Mouse (Mus musculus) cortical plate, adult 2 months (tissue): ENCODE measurements around the gene Hspbap1. TPM values are rescaled to one million over a fixed set of nuclear protein-coding genes. Genes with fewer than 3 reads are reported as not detected.

Source experiments
- H3K27ac ChIP-seq: fragments of 200-500 bp; 2 replicates; pipeline ENCODE4 v1.5.1; 2012; ENCODE audit warnings: low read length, control low read depth, inconsistent platforms; ENCODE audit not compliant: insufficient read depth
- H3K4me1 ChIP-seq: fragments of 200-500 bp; 2 replicates; pipeline ENCODE4 v1.6.1; 2011; ENCODE audit warnings: low read length; ENCODE audit not compliant: control insufficient read depth, insufficient read depth
- H3K4me3 ChIP-seq: fragments of 200-500 bp; 2 replicates; pipeline ENCODE4 v1.5.1; 2011; ENCODE audit warnings: mild to moderate bottlenecking, low read length, control low read depth; ENCODE audit not compliant: insufficient read depth
- CTCF ChIP-seq: fragments of 200-500 bp; IDR thresholded peaks from 2 replicates; pipeline ENCODE4 v1.5.1; 2011; ENCODE audit warnings: mild to moderate bottlenecking, control low read depth, low read length; ENCODE audit not compliant: insufficient read depth; ENCODE audit errors: extremely low read depth
- POLR2A ChIP-seq: fragments of 200-500 bp; IDR thresholded peaks from 2 replicates; pipeline ENCODE4 v1.6.1; 2011; ENCODE audit warnings: mild to moderate bottlenecking, low read length, control low read depth; ENCODE audit not compliant: insufficient read depth; ENCODE audit errors: extremely low read depth
- polyA plus RNA-seq: library from polyadenylated mRNA; depleted of rRNA; stranded (reverse); fragments of >200 nt; gene quantifications from 2 replicates; pipeline ENCODE4 v1.2.3, GENCODE M21; 2012

Hspbap1 gene
- polyA plus RNA-seq, 1 experiment: 6.4 TPM

DNA sequence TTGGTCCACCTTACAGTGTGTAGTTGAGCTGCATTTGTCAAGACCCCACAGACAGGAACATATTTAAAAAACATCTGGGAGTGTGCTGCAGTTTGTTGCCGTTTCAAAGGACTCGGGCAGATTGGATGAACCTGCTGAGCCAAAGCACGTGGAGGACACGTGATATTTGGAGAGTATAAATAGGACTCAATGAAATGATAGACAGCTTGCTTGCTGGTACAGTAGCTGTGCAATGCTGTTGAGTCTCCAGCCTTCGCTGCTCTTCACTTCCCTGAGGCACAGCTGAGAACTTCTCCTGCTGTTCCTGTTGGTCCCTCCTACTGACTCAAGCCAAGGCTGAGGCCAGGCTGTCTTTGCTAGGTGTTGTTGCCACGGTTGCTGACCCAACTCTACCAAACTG is 29.2 kb upstream of the Hspbap1 start:
- Histone ChIP-seq H3K4me3 (no peak overlapping the region), H3K4me1 (peaks cover 12% of the 10 kb centered on the region), H3K27ac (no peak overlapping the region)
- TF ChIP-seq CTCF: no peak
- TF ChIP-seq POLR2A: no peak

DNA sequence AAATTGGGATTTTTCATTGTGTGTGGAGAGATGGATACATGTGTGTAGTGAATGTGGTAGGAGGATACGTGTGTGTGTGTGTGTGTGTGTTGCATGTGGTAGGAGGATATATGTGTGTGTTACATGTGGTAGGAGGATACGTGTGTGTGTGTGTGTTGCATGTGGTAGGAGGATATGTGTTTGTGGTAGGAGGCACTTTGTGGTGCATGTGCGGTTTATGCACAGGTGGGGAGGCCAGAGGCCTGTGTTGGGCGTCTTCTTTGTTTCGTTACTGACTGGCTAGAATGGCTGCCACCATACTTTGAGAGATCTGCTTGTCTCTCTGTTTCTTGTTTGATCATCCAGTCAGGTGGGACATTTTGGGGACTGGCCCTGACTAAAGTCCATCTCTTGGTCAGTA is 28.6 kb upstream of the Hspbap1 start:
- Histone ChIP-seq H3K27ac (no peak overlapping the region), H3K4me1 (peaks cover 12% of the 10 kb centered on the region), H3K4me3 (no peak overlapping the region)
- TF ChIP-seq POLR2A: no peak

DNA sequence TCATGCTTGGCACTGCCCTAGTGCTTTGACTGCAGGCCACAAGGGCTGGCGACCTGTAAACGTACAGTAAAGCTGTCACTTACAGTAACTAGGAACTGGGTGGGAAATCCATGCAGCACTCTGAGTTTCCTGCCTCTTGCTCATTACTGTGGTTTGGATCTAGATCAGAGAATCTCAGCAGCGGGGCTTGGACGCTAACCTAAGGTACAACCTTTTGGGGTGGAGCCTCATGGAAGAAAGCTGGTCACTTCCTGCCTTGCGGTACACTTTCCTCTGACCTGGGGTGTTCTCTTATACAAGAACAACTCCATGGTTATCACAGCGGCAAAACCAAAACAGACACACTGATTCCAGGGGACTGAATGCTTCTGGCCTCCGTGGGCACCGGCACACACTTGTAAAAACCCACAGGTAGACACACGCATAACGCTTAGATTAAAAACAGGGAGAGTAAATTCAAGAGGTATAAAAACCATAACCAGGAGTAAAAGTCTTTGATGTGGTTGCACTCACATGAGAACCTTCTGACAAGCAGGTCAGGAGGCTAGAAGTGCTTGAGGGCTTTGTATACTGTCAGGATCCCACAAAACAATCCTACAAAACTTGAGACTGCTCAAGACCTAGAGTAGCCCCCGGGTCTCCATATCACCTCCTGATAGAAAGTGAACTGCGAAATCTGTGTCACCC is 27.8 kb upstream of the Hspbap1 start:
- TF ChIP-seq CTCF (no peak), POLR2A (no peak)
- no peak overlapping the region for H3K27ac ChIP-seq
- peaks cover 12% of the 10 kb centered on the region for H3K4me1 ChIP-seq
- no peak overlapping the region for H3K4me3 ChIP-seq

DNA sequence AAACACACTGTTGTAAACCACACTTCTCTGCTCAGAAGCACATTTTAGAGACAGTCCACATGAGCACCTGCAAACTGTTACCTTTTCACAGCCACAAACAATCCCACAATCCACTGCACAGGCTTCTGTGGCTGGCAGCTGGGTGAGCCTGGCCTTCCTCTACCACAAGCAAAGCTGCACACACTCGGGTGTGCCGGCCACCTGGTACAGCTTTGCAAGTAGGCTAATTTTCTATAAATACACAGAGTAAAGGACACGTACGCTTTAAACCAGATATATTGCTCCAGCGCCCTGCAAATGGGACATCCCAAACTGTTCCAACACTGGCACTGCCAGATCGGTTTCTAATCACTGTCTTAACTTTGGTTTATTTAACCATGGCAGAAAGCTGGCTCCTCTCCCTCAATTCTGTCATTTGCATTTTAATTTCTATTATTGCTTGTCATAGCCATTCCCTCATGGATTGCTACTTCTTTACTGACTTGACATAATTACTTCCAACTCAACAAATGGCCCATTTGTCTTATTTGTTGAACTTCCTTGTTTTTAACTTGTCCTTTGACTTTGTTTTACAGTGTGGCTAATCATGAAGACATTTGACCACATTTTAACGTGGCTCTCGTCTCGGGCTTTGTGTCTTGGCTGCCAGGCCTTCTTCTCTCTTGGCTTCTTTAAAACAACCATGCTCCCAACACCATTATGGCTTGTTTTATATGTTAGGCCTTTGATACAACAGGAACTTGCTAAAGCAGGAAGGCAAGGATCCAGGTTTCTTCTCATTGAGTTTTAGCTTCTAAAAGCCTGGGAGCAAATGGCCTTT is 22.5 kb upstream of the Hspbap1 start:
- peaks cover 9% of the 10 kb centered on the region; the same call in 1 of the 2 replicates for H3K4me1 ChIP-seq
- TF ChIP-seq POLR2A (no peak), CTCF (no peak)
- no peak overlapping the region for H3K4me3 ChIP-seq
- no peak overlapping the region for H3K27ac ChIP-seq

DNA sequence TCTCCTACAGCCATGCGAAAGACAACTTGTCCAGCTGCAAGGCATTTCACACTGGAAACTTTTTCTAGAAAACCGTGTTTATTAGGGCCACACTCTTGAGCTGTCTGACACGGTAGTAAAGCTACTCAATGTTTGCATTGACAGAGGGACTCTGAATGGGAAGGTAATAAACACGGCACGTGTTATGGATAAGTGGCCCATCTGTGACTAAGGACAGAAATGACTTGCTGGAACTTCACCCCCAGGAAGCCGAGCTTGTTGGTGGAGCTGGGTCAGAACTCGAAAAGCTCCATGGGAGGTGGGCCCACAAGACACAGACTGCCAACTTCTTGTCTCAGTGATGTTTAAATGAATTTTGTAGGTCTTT is 22.0 kb upstream of the Hspbap1 start:
- H3K4me3 ChIP-seq: no peak overlapping the region
- peaks cover 9% of the 10 kb centered on the region; the same call in 1 of the 2 replicates for H3K4me1 ChIP-seq
- H3K27ac ChIP-seq: no peak overlapping the region
- TF ChIP-seq POLR2A (no peak), CTCF (no peak)

DNA sequence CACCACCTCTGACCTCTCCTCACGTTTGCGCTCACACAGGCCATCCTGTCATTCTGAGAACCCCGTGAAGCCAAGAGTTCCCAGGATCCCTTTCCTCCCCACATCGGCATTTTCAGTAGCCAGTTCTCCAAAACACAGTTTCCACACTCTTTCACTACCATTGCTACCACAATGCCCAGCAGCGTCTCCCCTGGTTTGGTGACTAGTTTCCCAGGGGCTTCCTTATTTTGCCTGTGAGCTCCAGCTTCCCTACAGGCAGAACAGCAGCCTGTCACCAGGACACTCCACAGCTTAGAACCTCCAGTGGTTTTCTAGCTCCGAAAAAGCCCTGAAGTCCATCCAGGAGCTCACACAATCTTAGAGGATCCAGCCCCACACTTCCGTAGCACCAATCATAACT is 20.8 kb upstream of the Hspbap1 start:
- H3K4me3 ChIP-seq: no peak overlapping the region
- H3K4me1 ChIP-seq: peaks cover 9% of the 10 kb centered on the region; the same call in 1 of the 2 replicates
- H3K27ac ChIP-seq: no peak overlapping the region
- TF ChIP-seq CTCF (no peak), POLR2A (no peak)

DNA sequence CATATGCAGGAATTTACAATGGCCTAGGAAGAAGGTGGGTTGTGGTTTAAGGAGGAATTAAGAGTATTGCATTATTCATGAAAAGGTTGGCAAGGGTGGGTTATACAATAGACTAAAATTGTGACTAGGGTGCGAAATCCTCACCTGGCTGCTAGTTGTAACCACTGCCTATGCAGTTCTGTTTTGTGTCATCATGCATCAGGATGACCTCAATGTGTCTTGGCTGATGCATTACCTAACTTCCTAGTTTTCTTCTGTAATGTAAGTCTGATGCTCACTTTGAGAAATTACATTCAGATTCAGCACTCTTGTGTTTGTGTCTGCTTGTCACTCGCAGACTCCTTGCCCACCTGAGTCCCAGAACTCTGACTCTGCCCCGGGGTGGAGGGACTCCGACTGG is 18.3 kb upstream of the Hspbap1 start:
- TF ChIP-seq CTCF (no peak), POLR2A (no peak)
- H3K4me3 ChIP-seq: no peak overlapping the region
- no peak overlapping the region for H3K27ac ChIP-seq
- H3K4me1 ChIP-seq: peaks cover 11% of the 10 kb centered on the region; the same call in 1 of the 2 replicates

DNA sequence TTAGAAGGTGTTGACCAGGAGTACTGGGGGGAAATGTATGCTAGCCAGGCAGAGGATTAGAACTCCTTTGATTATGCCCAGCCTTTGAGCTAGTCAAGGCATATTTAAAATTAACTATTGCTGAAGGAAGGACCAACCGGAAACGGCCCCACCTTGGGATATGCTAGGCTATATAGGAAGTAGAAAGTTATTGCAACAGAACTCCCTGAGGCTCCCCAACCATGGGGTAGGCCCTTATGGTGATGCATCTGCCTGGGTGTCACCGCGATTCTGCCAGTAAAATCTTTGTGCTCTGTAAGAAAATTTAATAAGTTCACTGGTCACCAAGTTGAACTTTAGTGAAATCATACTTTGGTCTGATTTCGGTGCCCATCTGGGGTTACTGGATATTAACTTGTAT is 16.2 kb upstream of the Hspbap1 start:
- peaks cover 5% of the 10 kb centered on the region; the same call in 1 of the 2 replicates for H3K4me1 ChIP-seq
- H3K4me3 ChIP-seq: no peak overlapping the region
- H3K27ac ChIP-seq: no peak overlapping the region
- TF ChIP-seq CTCF (no peak), POLR2A (no peak)

DNA sequence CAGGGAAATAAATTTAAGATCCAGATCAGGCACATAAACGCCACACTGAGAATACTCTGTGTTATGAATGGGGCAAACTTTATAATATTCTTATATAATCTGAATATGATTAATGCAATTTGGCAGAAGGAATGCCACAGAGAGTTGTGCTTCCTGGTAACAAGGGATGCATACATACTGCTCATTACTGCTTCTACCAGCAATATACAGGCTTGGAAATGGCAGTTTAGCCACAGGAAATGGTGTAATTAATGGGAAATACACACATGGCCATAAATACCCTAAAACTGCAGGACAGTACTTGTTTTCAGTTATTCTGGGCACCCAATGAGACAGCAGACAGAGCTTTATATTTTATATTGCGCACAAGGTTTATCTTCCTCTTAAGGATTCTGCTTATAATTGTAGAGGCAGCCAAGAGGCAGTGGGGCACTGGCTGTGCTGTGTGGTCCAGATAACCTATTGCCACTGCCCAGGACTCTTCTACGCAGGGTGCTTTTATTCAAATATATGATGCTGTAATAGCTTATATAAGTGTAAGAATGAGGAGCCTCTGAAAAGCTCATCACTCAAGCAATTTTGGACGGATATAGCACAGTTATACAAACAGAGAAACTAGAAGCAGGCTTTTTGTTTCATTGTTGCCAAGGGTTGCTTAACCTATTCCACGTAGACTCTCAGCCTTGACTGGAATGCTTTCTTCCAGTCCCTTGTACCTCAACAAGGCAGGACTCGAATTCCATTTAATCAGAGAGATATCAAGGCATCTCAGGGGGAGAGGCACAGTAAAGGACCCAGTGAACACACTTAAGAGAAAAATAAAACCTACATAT is 14.5 kb upstream of the Hspbap1 start:
- Histone ChIP-seq H3K27ac (no peak overlapping the region), H3K4me3 (no peak overlapping the region), H3K4me1 (peaks cover 2% of the 10 kb centered on the region; the same call in 1 of the 2 replicates)
- TF ChIP-seq CTCF (no peak), POLR2A (no peak)
